In genomic region chr2:150770747-150771146, GRCm38 (mm10) we compare ENCODE assay signal across 8 mouse cellular contexts. TPM values are rescaled to one million over a fixed set of nuclear protein-coding genes. Genes with fewer than 3 reads are reported as not detected.
DNase-seq lines count a peak whose midpoint lies in the region; ATAC-seq and TF ChIP-seq lines count a peak whose summit lies in the region.

No protein-coding gene starts in this region.

- no peak for TF ChIP-seq CTCF in liver, postnatal 0 days (IDR thresholded peaks at IDR 0.05; ENCODE audit: low read depth)

- H3K36me3 ChIP-seq in embryonic facial prominence, embryonic 13.5 days = peaks cover 49% of the 10 kb centered on the region
- peaks cover 62% of the 10 kb centered on the region for H3K36me3 ChIP-seq in hindbrain, embryonic 13.5 days
- no peaks in the 10 kb centered on the region for H3K36me3 ChIP-seq in liver, postnatal 0 days (replicated peaks; ENCODE audit: insufficient read depth, low read length)
- peaks cover 5% of the 10 kb centered on the region; the same call in 1 of the 2 replicates for H3K36me3 ChIP-seq in stomach, embryonic 15.5 days

- 39% methylated on average over 1 of the region's 1 CpGs for WGBS in embryonic facial prominence, embryonic 13.5 days
- WGBS in hindbrain, embryonic 13.5 days = 64% methylated on average over 1 of the region's 1 CpGs
- 33% methylated on average over 1 of the region's 1 CpGs for WGBS in liver, postnatal 0 days (ENCODE audit: insufficient replicate concordance)
- WGBS in stomach, embryonic 15.5 days = 37% methylated on average over 1 of the region's 1 CpGs

- H3K9me3 ChIP-seq in embryonic facial prominence, embryonic 13.5 days = no peaks in the 10 kb centered on the region
- H3K9me3 ChIP-seq in hindbrain, embryonic 13.5 days = no peaks in the 10 kb centered on the region
- no peaks in the 10 kb centered on the region for H3K9me3 ChIP-seq in liver, postnatal 0 days (ENCODE audit: low read length)
- H3K9me3 ChIP-seq in stomach, embryonic 15.5 days = no peaks in the 10 kb centered on the region

- H3K4me1 ChIP-seq in embryonic facial prominence, embryonic 13.5 days = peaks cover 26% of the 10 kb centered on the region
- H3K4me1 ChIP-seq in hindbrain, embryonic 13.5 days (replicated peaks) = peaks cover 22% of the 10 kb centered on the region
- peaks cover 9% of the 10 kb centered on the region; the same call in 1 of the 2 replicates for H3K4me1 ChIP-seq in liver, postnatal 0 days (ENCODE audit: insufficient read depth)
- peaks cover 31% of the 10 kb centered on the region for H3K4me1 ChIP-seq in stomach, embryonic 15.5 days

- intact Hi-C loops in left cerebral cortex, postnatal 4 days (cut with DNase I) = no loop called here
- intact Hi-C loops in left cerebral cortex, postnatal 14 days (cut with DNase I) = no loop called here

- TF ChIP-seq EP300 in liver, postnatal 0 days (IDR thresholded peaks at IDR 0.05; ENCODE audit: low read depth) = no peak

- ATAC-seq in embryonic facial prominence, embryonic 13.5 days (ENCODE audit: insufficient number of reproducible peaks, insufficient read depth, low FRiP score, low TSS enrichment, low read depth) = peak; percentile 87
- ATAC-seq in hindbrain, embryonic 13.5 days (ENCODE audit: low FRiP score) = peak; percentile 61
- peak; percentile 75 for ATAC-seq in liver, postnatal 0 days
- ATAC-seq in stomach, embryonic 15.5 days (ENCODE audit: insufficient read depth, low FRiP score, low read depth) = peak; percentile 86

- peak overlapping the region; percentile 85 for H3K27ac ChIP-seq in embryonic facial prominence, embryonic 13.5 days
- peak overlapping the region; percentile 50 for H3K27ac ChIP-seq in hindbrain, embryonic 13.5 days
- H3K27ac ChIP-seq in liver, postnatal 0 days (ENCODE audit: low read depth) = 0 out of 2 replicates have a peak overlapping the region, but pooled peaks have one; percentile 22
- peak overlapping the region; percentile 83 for H3K27ac ChIP-seq in stomach, embryonic 15.5 days

- H3K27me3 ChIP-seq in embryonic facial prominence, embryonic 13.5 days = no peaks in the 10 kb centered on the region
- H3K27me3 ChIP-seq in hindbrain, embryonic 13.5 days = no peaks in the 10 kb centered on the region
- no peaks in the 10 kb centered on the region for H3K27me3 ChIP-seq in liver, postnatal 0 days (ENCODE audit: insufficient read depth, low read length)
- H3K27me3 ChIP-seq in stomach, embryonic 15.5 days (replicated peaks) = no peaks in the 10 kb centered on the region

- H3K4me3 ChIP-seq in embryonic facial prominence, embryonic 13.5 days = no peak overlapping the region
- H3K4me3 ChIP-seq in hindbrain, embryonic 13.5 days = no peak overlapping the region
- no peak overlapping the region for H3K4me3 ChIP-seq in liver, postnatal 0 days (ENCODE audit: low read depth, low read length)
- no peak overlapping the region for H3K4me3 ChIP-seq in stomach, embryonic 15.5 days (replicated peaks)

- no peak overlapping the region for H3K4me2 ChIP-seq in embryonic facial prominence, embryonic 13.5 days
- no peak overlapping the region for H3K4me2 ChIP-seq in hindbrain, embryonic 13.5 days
- H3K4me2 ChIP-seq in liver, postnatal 0 days (ENCODE audit: low read depth, low read length) = no peak overlapping the region
- no peak overlapping the region for H3K4me2 ChIP-seq in stomach, embryonic 15.5 days

- DNase-seq in left cerebral cortex, postnatal 4 days = peak; percentile 78
- DNase-seq in left cerebral cortex, postnatal 14 days (ENCODE audit: low spot score in 2 of 2) = no peak
- DNase-seq in liver, postnatal 0 days = peak; percentile 79
- DNase-seq in thymus, postnatal 0 days (ENCODE audit: low spot score) = no peak
- no peak for DNase-seq in frontal cortex, postnatal 25 days (ENCODE audit: low spot score in 2 of 2)

- H3K9ac ChIP-seq in embryonic facial prominence, embryonic 13.5 days = peak overlapping the region; percentile 54
- peak overlapping the region; percentile 11; the same call in 1 of the 2 replicates for H3K9ac ChIP-seq in hindbrain, embryonic 13.5 days
- no peak overlapping the region for H3K9ac ChIP-seq in liver, postnatal 0 days (replicated peaks)
- H3K9ac ChIP-seq in stomach, embryonic 15.5 days = no peak overlapping the region

RNA-seq across cellular contexts. Expression of gene Pygb, which starts 15.8 kb away (rescaled TPM):
- total RNA-seq in left cerebral cortex, postnatal 4 days (2021) = 100 to 1,000 TPM; 138 to 144 TPM
- total RNA-seq in left cerebral cortex, postnatal 14 days (2021) = 100 to 1,000 TPM; 120 to 124 TPM
- 89.4 and 100 TPM in 2 replicates for polyA plus RNA-seq in embryonic facial prominence, embryonic 13.5 days (2015; fragmentation: Nextera tagmentation; extraction: Ambion mirVana)
- 89.3 and 94.9 TPM in 2 replicates for polyA plus RNA-seq in hindbrain, embryonic 13.5 days (2015; fragmentation: Nextera tagmentation; extraction: Ambion mirVana)
- 13.6 and 15.3 TPM in 2 replicates for polyA plus RNA-seq in liver, postnatal 0 days (2015; fragmentation: Nextera tagmentation; extraction: Ambion mirVana)
- polyA plus RNA-seq in stomach, embryonic 15.5 days (2015; fragmentation: Nextera tagmentation; extraction: Ambion mirVana) = 97.5 and 99.4 TPM in 2 replicates
- 46.8 and 48.8 TPM in 2 replicates for polyA plus RNA-seq in thymus, postnatal 0 days (2015; fragmentation: Nextera tagmentation; extraction: Ambion mirVana)

RNA-seq across cellular contexts. Expression of gene Entpd6, which starts 21.9 kb away (rescaled TPM):
- total RNA-seq in left cerebral cortex, postnatal 4 days (2021) = 10 to 100 TPM; 53.0 to 58.5 TPM
- total RNA-seq in left cerebral cortex, postnatal 14 days (2021) = 10 to 100 TPM; 53.4 to 58.7 TPM
- 29.2 and 29.5 TPM in 2 replicates for polyA plus RNA-seq in embryonic facial prominence, embryonic 13.5 days (2015; fragmentation: Nextera tagmentation; extraction: Ambion mirVana)
- polyA plus RNA-seq in hindbrain, embryonic 13.5 days (2015; fragmentation: Nextera tagmentation; extraction: Ambion mirVana) = 49.1 and 55.8 TPM in 2 replicates
- 9.2 and 9.9 TPM in 2 replicates for polyA plus RNA-seq in liver, postnatal 0 days (2015; fragmentation: Nextera tagmentation; extraction: Ambion mirVana)
- 27.3 and 31.1 TPM in 2 replicates for polyA plus RNA-seq in stomach, embryonic 15.5 days (2015; fragmentation: Nextera tagmentation; extraction: Ambion mirVana)
- polyA plus RNA-seq in thymus, postnatal 0 days (2015; fragmentation: Nextera tagmentation; extraction: Ambion mirVana) = 18.5 and 20.4 TPM in 2 replicates

Comparison
In these comparisons a context has a peak if more than half of its experiments do, and no peak if none do; other contexts are left out.
1. DNase-seq: peak in left cerebral cortex, postnatal 4 days (single experiment) and liver, postnatal 0 days (single experiment); none in left cerebral cortex, postnatal 14 days (0 of 2), thymus, postnatal 0 days (single experiment) and frontal cortex, postnatal 25 days (0 of 2).
2. H3K27ac ChIP-seq: peak in every context shown above with its lines; median percentile 85 in embryonic facial prominence, embryonic 13.5 days; 83 in stomach, embryonic 15.5 days; 50 in hindbrain, embryonic 13.5 days; 22 in liver, postnatal 0 days.
3. H3K9ac ChIP-seq: peak in embryonic facial prominence, embryonic 13.5 days (single experiment) and hindbrain, embryonic 13.5 days (single experiment); none in liver, postnatal 0 days (single experiment) and stomach, embryonic 15.5 days (single experiment).
4. Peak in every context shown above with its lines, with median percentiles within 50 percentile points of each other: ATAC-seq.